Mouse (Mus musculus): Measurements from ENCODE around the gene Gpc1. TPM values are rescaled to one million over a fixed set of nuclear protein-coding genes. Genes with fewer than 3 reads are reported as not detected.

The Gpc1 gene
- polyA plus RNA-seq, 1 experiment from 2014 or later: 154 TPM

DNA sequence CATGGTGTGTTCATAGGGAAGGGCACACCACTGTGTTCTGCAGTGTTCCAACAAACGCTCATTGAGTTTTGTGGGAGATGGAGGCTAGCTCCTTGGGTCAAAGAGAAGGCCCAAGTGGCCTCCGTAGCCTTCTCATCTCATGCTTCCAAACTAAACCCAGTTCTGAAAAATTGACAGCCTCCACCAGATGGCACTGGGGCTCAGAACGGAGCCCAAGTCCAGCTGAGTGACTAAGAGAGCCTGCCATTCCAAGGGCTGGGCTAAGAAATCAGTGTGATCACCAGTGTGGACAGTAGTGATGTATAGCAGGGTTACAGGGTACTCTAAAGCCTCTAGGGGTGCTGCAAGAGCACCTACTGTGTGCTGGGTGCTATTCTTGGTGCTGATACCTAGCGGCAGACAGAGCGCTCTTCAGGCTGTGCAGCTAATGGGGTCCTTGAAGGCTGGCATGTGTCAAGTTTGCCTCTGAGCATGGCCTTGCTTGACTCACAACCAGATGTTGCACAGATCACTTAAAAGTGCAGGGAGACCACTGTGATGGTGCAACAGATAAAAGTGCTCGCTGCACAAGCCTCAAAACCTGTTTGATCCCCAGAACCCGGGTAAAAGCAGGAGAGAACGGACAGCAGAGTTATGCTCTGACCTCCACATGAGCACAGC is 8.9 kb downstream of the Gpc1 start:
- no peak overlapping the region for H3K4me2 ChIP-seq (ENCODE audit: low read depth, low read length, severe bottlenecking)
- no peak for DNase-seq (ENCODE audit: low spot score)
- H3K9ac ChIP-seq (ENCODE audit: low read length): no peak overlapping the region
- H3K27ac ChIP-seq (ENCODE audit: low read depth, low read length): no peak overlapping the region
- peaks cover 5% of the 10 kb centered on the region; the same call in 1 of the 2 replicates for H3K4me1 ChIP-seq (replicated peaks; ENCODE audit: control insufficient read depth, insufficient read depth, low read length)
- 81% methylated on average over 8 of the region's 8 CpGs for WGBS
- H3K27me3 ChIP-seq (ENCODE audit: control insufficient read depth, insufficient read depth, low read length): no peaks in the 10 kb centered on the region
- H3K4me3 ChIP-seq (ENCODE audit: low read depth, low read length): no peak overlapping the region
- H3K9me3 ChIP-seq (ENCODE audit: control insufficient read depth, low read length): no peaks in the 10 kb centered on the region
- no peaks in the 10 kb centered on the region; the same call in none of the 2 replicates for H3K36me3 ChIP-seq (ENCODE audit: control insufficient read depth, insufficient read depth, low read length)
- no peak for ATAC-seq (replicated peaks; ENCODE audit: low FRiP score)

DNA sequence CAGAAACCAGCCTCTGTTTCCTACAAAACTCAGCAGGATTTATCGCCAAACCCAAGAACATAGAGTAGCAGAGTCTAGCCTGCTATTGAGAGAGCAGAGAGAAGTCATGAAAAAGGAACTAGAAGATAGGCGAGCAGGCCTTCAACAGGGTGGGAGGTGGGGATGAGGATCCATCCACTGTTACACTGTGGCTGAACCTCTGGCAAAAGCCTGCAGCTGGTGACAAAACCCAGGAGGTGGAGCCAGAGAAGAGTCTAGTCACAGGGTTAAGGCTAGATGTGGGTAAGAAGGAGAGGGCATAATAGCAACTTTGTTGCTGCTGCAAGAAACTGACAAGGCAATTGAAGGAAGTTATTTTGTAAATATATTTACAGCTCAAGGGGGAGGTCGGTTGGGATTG is 10.0 kb downstream of the Gpc1 start:
- WGBS: 81% methylated on average over 3 of the region's 3 CpGs
- H3K9ac ChIP-seq (ENCODE audit: low read length): no peak overlapping the region
- no peak overlapping the region for H3K27ac ChIP-seq (ENCODE audit: low read depth, low read length)
- no peak for ATAC-seq (replicated peaks; ENCODE audit: low FRiP score)
- no peaks in the 10 kb centered on the region for H3K9me3 ChIP-seq (ENCODE audit: control insufficient read depth, low read length)
- DNase-seq (ENCODE audit: low spot score): no peak
- no peaks in the 10 kb centered on the region; the same call in none of the 2 replicates for H3K36me3 ChIP-seq (ENCODE audit: control insufficient read depth, insufficient read depth, low read length)
- no peak overlapping the region for H3K4me3 ChIP-seq (ENCODE audit: low read depth, low read length)
- no peak overlapping the region for H3K4me2 ChIP-seq (ENCODE audit: low read depth, low read length, severe bottlenecking)
- H3K4me1 ChIP-seq (replicated peaks; ENCODE audit: control insufficient read depth, insufficient read depth, low read length): peaks cover 5% of the 10 kb centered on the region; the same call in 1 of the 2 replicates
- H3K27me3 ChIP-seq (ENCODE audit: control insufficient read depth, insufficient read depth, low read length): no peaks in the 10 kb centered on the region

DNA sequence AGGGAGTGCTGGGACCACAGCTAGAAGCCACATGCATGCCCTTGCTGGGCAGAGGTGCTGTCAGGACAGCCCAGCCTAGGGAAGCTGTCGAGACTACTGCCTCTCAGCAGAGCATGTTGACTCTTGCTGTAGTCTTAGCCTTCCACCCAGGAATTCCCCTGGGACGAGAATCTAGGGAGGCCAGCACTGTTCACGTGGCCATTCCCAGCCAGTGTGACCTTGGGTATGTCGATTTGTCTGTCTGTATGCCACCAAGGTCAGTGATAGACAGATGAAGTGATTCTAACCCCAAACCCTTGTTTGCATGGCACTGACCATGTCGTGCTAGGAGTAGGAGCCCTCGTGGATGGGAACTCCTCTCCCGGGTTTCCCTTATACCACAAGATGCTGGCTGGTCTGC is 14.4 kb downstream of the Gpc1 start:
- H3K9me3 ChIP-seq (ENCODE audit: control insufficient read depth, low read length): no peaks in the 10 kb centered on the region
- no peak overlapping the region for H3K4me2 ChIP-seq (ENCODE audit: low read depth, low read length, severe bottlenecking)
- H3K27ac ChIP-seq (ENCODE audit: low read depth, low read length): no peak overlapping the region
- DNase-seq (ENCODE audit: low spot score) (no peak), ATAC-seq (replicated peaks; ENCODE audit: low FRiP score) (no peak)
- H3K36me3 ChIP-seq (ENCODE audit: control insufficient read depth, insufficient read depth, low read length): no peaks in the 10 kb centered on the region; the same call in none of the 2 replicates
- no peaks in the 10 kb centered on the region for H3K27me3 ChIP-seq (ENCODE audit: control insufficient read depth, insufficient read depth, low read length)
- H3K4me3 ChIP-seq (ENCODE audit: low read depth, low read length): no peak overlapping the region
- H3K9ac ChIP-seq (ENCODE audit: low read length): no peak overlapping the region
- peaks cover 22% of the 10 kb centered on the region for H3K4me1 ChIP-seq (replicated peaks; ENCODE audit: control insufficient read depth, insufficient read depth, low read length)
- 85% methylated on average over 7 of the region's 7 CpGs for WGBS

DNA sequence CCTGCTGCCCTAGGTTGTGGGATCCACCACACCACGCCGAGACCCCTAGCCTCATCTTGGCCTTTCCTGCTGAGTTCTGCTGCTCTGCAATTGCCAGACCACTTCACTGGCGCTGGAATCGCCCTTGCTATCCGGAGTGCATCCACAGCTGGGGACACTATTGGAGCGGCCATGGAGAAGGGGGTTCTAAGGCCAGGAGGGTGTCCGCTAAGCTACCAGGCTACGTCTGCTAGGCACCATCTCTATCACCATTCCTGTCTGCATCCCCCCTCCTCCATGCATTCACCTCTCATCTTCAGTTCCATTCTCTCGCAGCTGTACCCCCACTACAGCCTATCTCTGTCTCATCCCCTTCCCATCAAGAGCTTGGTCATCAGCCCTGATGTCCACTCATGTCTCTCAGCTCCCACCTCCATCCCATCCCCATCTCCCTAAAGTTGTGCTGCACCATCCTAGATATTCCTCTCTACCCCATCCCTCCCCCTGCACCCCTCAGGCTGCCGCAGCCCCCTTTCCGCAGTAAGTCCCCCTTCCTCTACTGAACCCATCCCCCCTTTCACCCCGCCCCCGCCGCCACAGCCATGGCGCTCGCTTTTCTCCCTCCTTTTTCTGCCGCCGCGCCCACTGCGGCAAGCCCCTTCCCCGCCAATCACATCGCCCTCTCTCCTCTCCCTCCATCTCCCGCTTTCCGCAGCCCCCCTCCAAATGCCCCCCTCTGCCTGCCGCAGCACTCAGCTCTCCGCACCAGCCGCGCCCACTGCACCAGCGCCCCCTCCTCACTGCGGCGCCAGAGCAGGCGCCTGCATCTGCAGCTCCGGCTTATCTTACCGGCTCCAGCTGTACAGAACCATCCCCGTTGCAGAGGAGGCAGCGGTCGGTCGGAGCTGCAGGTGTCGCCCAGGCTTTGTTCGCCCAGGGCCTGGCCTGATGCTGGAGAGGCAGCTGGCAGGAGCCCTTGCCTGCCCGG is 16.7 kb downstream of the Gpc1 start:
- peak; percentile 83 for DNase-seq (ENCODE audit: low spot score)
- Histone ChIP-seq H3K27ac (ENCODE audit: low read depth, low read length) (peak overlapping the region; percentile 34; the same call in 1 of the 2 replicates), H3K4me1 (replicated peaks; ENCODE audit: control insufficient read depth, insufficient read depth, low read length) (peaks cover 22% of the 10 kb centered on the region), H3K9ac (ENCODE audit: low read length) (peak overlapping the region; percentile 57), H3K36me3 (ENCODE audit: control insufficient read depth, insufficient read depth, low read length) (no peaks in the 10 kb centered on the region; the same call in none of the 2 replicates), H3K9me3 (ENCODE audit: control insufficient read depth, low read length) (no peaks in the 10 kb centered on the region), H3K4me3 (ENCODE audit: low read depth, low read length) (peak overlapping the region; percentile 26), H3K4me2 (ENCODE audit: low read depth, low read length, severe bottlenecking) (peak overlapping the region; percentile 48), H3K27me3 (ENCODE audit: control insufficient read depth, insufficient read depth, low read length) (no peaks in the 10 kb centered on the region)
- 5% methylated on average over 41 of the region's 41 CpGs for WGBS
- ATAC-seq (replicated peaks; ENCODE audit: low FRiP score): peak; percentile 77

- Histone ChIP-seq H3K9me3 (ENCODE audit: control insufficient read depth, low read length) (no peaks in the 10 kb centered on the region), H3K27ac (ENCODE audit: low read depth, low read length) (no peak overlapping the region), H3K4me1 (replicated peaks; ENCODE audit: control insufficient read depth, insufficient read depth, low read length) (peaks cover 18% of the 10 kb centered on the region), H3K27me3 (ENCODE audit: control insufficient read depth, insufficient read depth, low read length) (no peaks in the 10 kb centered on the region), H3K9ac (ENCODE audit: low read length) (no peak overlapping the region), H3K4me3 (ENCODE audit: low read depth, low read length) (no peak overlapping the region), H3K36me3 (ENCODE audit: control insufficient read depth, insufficient read depth, low read length) (peaks cover 5% of the 10 kb centered on the region; the same call in 1 of the 2 replicates), H3K4me2 (ENCODE audit: low read depth, low read length, severe bottlenecking) (no peak overlapping the region)
- 64% methylated on average over 2 of the region's 2 CpGs for WGBS
- no peak for DNase-seq (ENCODE audit: low spot score)
- no peak for ATAC-seq (replicated peaks; ENCODE audit: low FRiP score)
These were observed 18.0 kb downstream of the Gpc1 start for GRCm38 (mm10) chr1:92849491-92849890.

- Histone ChIP-seq H3K4me1 (replicated peaks; ENCODE audit: control insufficient read depth, insufficient read depth, low read length) (peaks cover 18% of the 10 kb centered on the region), H3K27ac (ENCODE audit: low read depth, low read length) (no peak overlapping the region), H3K4me3 (ENCODE audit: low read depth, low read length) (no peak overlapping the region), H3K4me2 (ENCODE audit: low read depth, low read length, severe bottlenecking) (no peak overlapping the region), H3K27me3 (ENCODE audit: control insufficient read depth, insufficient read depth, low read length) (no peaks in the 10 kb centered on the region), H3K36me3 (ENCODE audit: control insufficient read depth, insufficient read depth, low read length) (peaks cover 7% of the 10 kb centered on the region; the same call in 1 of the 2 replicates), H3K9ac (ENCODE audit: low read length) (no peak overlapping the region), H3K9me3 (ENCODE audit: control insufficient read depth, low read length) (no peaks in the 10 kb centered on the region)
- DNase-seq (ENCODE audit: low spot score) (no peak), ATAC-seq (replicated peaks; ENCODE audit: low FRiP score) (no peak)
- 66% methylated on average over 13 of the region's 13 CpGs for WGBS
These were observed 18.6 kb downstream of the Gpc1 start for GRCm38 (mm10) chr1:92849938-92850574.

DNA sequence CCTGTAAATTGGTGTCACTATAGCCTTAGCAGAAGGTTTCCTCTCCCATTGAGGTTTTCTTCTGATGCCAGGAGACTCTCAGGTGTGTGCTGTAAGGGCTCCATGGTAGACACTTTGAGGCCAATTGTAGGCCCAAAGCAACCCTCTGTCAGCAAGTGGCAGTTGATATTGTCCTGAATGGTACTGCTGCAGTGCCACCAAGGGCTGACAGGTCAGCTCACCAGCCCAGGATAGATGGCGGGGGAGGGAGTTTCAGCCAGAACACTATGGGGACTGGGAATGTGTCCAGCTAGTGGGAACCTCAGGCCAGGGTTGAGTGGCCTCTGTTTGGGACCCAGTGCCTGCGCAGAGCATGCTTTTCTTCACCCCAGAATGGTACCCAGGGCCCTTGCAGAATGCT is 21.0 kb downstream of the Gpc1 start:
- no peak for ATAC-seq (replicated peaks; ENCODE audit: low FRiP score)
- H3K36me3 ChIP-seq (ENCODE audit: control insufficient read depth, insufficient read depth, low read length): peaks cover 15% of the 10 kb centered on the region; the same call in 1 of the 2 replicates

GRCm38 (mm10) chr1:92861503-92861902 is 30.1 kb downstream of the Gpc1 start:
- Histone ChIP-seq H3K36me3 (ENCODE audit: control insufficient read depth, insufficient read depth, low read length) (peaks cover 12% of the 10 kb centered on the region; the same call in 1 of the 2 replicates), H3K9me3 (ENCODE audit: control insufficient read depth, low read length) (no peaks in the 10 kb centered on the region), H3K4me2 (ENCODE audit: low read depth, low read length, severe bottlenecking) (no peak overlapping the region), H3K27ac (ENCODE audit: low read depth, low read length) (no peak overlapping the region), H3K27me3 (ENCODE audit: control insufficient read depth, insufficient read depth, low read length) (no peaks in the 10 kb centered on the region), H3K9ac (ENCODE audit: low read length) (no peak overlapping the region), H3K4me1 (replicated peaks; ENCODE audit: control insufficient read depth, insufficient read depth, low read length) (0 out of 2 replicates have a peak, but pooled peaks cover 6% of the 10 kb centered on the region), H3K4me3 (ENCODE audit: low read depth, low read length) (no peak overlapping the region)
- DNase-seq (ENCODE audit: low spot score) (no peak), ATAC-seq (replicated peaks; ENCODE audit: low FRiP score) (no peak)
- 77% methylated on average over 6 of the region's 6 CpGs for WGBS

More for the DNA sequence above, 21.0 kb downstream of the Gpc1 start:
- no peak overlapping the region for H3K4me2 ChIP-seq (ENCODE audit: low read depth, low read length, severe bottlenecking)
- H3K4me1 ChIP-seq (replicated peaks; ENCODE audit: control insufficient read depth, insufficient read depth, low read length): peaks cover 14% of the 10 kb centered on the region
- H3K27me3 ChIP-seq (ENCODE audit: control insufficient read depth, insufficient read depth, low read length): no peaks in the 10 kb centered on the region
- no peaks in the 10 kb centered on the region for H3K9me3 ChIP-seq (ENCODE audit: control insufficient read depth, low read length)
- no peak overlapping the region for H3K9ac ChIP-seq (ENCODE audit: low read length)
- H3K27ac ChIP-seq (ENCODE audit: low read depth, low read length): no peak overlapping the region
- H3K4me3 ChIP-seq (ENCODE audit: low read depth, low read length): no peak overlapping the region
- DNase-seq (ENCODE audit: low spot score): no peak
- WGBS: 93% methylated on average over 2 of the region's 2 CpGs
